Mouse (Mus musculus): ENCODE data around the gene Rbm14.
A peak's percentile ranks its signal among the peaks of the same experiment; 100 is the strongest.

Gene Rbm14

DNA sequence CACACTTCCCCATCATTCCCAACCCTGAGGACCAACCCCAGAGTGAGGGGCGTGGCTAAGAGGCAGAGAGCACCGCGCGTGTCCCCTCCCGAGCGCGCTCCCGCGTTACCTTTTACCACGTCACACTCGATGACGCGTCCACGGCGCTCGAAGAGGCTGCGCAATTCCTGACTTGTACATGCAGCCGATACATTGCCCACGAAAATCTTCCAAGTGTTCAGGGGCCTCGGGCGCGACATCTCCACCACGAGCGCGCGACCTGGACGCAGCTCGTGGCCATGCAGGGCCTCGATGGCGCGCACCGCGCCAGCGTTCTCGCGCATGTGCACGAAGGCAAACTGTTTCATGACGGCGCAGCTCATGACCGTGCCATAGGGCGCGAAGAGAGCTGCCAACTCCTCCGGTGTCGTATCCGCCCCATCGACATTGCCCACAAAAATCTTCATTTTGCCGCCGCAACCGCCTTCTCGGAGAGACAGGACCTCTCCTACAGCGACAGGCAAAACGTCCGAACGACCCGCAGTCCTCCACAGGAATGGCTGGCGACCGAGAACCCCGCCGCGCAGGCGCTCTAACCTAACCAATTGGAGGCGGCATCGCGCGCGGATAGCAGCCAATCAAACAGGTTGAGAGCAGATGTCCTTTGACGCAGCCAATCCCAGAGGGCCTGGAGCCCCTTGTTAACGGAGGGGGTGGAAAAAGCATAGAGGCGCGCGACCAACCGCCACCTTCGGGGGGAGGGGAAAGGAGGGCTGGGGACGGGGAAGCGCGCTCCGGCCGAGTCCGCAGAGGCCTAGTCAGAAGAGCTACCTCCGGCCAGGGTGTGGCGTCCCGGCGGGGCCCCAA is at the start of gene Rbm14, which contains the start of gene Gm21992:
TSS of gene Rbm14 (minus strand) at position 572 of the 846 bp plus-strand sequence.
TSS of gene Gm21992 (minus strand) at position 550 of the 846 bp plus-strand sequence.
- DNase-seq (ENCODE audit: low spot score): peak; percentile 98

DNA sequence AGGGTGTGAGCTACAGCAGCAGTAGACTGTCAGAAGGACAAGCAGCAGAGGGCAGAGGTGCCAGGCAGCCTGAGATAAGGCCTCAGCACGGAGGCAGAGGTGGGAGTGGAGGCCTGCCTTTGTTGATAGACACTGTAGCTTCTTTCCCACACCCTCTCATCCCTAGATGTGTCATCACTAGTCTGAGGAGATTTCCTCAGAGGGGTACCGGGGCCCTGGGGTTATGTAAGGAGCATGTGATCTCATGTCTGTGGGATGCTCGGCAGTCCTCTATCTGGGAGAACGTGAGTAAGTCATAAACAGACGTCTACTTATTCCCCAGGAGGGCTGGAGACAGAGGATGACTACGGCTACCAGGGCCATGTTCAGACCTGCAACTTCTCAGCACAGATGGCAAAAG is 47.6 kb upstream of the Rbm14 start:
- DNase-seq (ENCODE audit: low spot score): no peak

DNA sequence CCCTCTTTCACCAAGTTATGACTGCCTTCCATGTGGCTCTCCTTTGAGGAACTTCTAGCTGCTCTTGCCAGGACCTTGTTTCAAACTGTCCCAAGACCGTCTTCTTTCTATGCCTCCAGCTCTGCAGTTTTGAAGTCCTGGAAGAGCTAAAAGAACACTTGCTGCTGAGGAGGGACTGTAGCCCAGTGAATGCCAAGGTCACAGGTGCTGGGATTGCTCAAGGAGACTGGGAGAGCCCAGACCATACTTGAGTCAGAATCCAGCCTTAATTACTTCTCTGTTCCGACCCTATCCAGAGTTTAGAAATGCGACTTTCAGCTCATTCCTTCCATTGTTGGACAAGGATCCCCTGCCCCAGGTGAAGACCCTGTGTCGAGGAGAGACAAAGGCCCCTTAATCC is 44.5 kb upstream of the Rbm14 start:
- no peak for DNase-seq (ENCODE audit: low spot score)

DNA sequence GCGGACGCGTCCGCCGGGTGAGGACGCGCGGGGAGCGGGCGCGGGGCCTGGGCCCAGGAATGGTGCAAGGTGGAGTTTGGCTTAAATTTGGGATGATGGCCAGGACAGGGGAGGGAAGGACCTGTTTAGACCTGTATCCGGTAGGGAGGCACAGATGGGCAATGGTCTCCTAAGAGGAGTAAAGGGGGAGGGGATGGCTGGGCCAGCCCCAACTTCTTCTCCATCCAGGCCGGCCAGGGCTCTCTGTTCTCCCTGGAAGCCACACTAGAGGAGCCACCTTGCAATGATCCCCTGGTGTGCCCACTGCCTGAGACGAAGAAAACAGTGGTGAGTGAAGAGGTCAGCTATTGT is 44.0 kb upstream of the Rbm14 start:
- no peak for DNase-seq (ENCODE audit: low spot score)

DNA sequence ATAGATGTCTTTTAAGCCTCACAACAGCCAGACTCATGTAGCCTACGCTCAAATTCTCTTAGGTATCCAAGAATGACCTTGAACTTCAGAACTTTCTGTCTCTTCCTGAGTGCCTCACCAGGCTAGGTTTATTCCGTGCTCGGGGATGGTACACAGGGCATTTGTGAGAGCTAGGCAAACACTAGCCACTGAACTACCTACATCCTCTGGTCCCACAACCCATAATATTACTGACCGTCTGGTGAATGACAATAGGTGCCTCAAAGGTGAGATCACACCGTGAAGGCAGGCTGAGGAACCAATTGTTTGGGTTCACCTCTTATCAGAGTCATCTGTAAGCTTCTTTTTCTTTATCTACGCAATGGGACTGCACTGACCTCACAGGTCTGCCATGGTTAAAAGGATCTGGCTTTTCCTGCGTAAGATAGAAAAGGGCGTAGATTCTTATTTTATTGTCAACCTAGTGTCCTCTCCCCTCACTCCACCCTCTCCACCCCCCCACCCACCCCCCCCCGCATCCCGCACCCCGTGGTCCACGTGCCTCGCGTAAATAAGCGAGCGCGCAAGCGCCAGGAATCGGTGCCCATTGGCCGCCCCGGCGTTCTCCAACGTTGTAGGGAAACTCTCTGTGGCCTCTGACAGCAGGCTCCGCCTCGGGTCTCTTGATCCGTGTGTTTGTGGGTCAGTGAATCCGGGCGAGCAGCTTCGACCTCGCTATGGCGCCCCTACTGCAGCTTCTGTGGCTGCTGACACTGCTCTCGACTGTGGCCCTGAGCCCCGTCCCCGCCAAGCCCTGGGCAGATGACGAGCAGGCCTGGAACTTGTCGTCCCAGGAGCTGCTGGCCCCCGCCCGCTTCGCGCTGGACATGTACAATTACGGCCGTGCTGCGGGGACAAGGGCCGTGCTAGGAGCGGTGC is 43.4 kb upstream of the Rbm14 start, which contains the start of gene Ctsf:
TSS of gene Ctsf (plus strand) at position 579 of the 918 bp plus-strand sequence.
- DNase-seq (ENCODE audit: low spot score): peak; percentile 71

DNA sequence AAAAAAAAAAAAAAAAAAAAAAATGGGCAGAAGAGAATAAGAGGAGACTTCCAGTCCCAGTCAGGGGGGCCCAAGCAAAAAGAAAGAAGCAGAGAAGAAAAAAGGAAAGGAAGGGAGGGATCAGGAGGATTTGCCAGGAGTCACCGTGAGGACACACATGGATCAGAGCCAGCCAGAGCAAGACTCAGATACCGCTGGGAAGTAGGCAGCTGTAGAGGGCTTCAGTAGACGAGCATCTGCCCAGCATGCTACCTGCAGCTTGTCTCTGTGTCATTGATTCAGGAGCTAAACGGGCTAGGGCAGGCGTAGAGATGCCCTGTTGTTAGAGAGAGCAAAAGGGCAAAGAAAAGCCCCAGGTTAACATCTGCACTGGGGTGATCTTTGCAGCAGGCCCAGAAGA is 38.8 kb upstream of the Rbm14 start:
- DNase-seq (ENCODE audit: low spot score): no peak

DNA sequence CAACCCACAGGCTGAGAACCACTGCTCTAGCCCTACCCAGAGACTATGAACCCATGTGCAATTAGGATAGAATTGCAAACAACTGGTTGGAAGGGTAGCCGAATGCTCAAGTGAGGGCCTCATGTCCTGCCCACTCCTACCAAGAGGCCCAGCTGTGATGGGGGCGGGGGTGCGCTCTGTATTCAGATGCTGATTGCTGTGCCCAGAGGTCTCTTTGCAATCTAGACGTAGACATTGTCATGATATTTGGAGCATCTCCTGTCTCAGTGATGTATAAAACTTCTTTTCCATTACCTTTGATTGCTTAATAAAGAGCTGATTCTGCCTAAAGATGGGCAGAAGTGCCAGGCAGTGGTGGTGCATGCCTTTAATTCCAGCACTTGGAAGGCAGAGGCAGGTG is 38.4 kb upstream of the Rbm14 start:
- no peak for DNase-seq (ENCODE audit: low spot score)

DNA sequence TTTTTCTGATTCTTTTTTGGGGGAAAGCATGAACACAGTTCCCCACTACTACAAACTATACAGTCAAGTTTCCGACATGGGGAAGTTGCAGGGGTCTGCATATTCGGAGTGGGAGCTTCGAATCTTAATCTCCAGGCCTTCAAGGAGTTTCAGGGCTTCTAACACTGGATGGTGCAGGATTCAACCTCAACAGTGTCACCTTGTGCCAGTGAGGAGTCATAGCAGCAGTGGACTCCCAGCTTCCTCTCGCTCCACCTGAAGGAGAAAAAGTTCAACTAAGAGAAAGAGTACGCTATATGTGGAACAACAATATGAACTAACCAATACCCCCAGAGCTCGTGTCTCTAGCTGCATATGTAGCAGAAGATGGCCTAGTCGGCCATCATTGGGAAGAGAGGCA is 36.1 kb upstream of the Rbm14 start:
- no peak for DNase-seq (ENCODE audit: low spot score)

DNA sequence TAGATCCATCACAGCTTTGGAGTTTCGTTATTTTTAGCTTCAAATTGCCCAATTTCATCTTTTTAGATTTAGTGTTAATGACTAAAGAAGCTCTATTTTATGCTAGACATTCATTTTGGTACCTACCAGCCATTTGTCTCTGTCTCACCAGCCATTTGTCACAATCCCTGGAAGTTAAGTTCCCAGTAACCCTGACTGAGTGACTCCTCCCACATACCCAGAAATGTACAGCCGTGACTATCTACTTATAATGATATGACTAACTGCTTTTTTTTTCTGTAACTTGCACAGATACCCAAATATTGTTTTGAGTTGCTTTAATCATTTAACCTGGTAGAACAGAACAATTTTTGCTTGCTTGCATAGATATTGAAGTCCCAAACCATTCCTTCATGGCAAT is 34.4 kb upstream of the Rbm14 start:
- DNase-seq (ENCODE audit: low spot score): no peak

DNA sequence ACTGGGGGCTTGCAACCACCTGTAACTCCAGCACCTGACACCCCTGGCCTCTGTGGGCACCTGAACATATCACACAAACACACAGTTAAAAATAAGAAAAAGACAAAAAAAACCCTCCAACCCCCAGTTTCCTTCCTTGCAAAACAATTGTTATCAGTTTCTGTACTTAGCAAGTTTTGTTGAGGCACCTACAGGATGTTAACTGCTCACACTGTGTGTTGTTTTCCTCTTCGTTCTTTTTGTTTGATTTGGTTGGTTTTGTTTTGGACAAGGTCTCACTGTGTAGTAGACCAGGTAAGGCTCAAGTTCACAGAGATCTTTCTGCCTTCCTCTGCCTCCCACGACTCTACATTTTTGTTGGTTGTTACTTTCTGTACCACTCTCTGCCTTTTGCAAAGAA is 31.2 kb upstream of the Rbm14 start:
- DNase-seq (ENCODE audit: low spot score): no peak

DNA sequence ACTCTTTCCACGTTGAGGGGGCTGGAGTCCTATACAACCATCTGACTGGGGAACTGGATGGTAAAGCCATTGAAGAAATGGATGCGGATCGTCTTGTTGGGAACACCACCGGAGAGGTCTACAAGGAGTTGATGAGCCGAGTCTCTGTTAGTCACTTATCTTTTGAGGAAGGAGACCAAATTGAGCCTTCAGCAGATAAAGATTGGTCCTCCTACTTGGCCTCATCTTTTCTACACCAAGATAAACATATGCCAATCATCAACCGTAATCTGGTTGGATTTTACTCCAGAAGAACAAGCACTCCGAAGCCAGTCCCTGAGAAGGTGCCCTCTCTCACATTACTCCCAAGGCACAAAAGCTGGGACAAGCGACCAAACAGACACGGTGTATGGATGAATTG is 29.4 kb upstream of the Rbm14 start:
- DNase-seq (ENCODE audit: low spot score): no peak

DNA sequence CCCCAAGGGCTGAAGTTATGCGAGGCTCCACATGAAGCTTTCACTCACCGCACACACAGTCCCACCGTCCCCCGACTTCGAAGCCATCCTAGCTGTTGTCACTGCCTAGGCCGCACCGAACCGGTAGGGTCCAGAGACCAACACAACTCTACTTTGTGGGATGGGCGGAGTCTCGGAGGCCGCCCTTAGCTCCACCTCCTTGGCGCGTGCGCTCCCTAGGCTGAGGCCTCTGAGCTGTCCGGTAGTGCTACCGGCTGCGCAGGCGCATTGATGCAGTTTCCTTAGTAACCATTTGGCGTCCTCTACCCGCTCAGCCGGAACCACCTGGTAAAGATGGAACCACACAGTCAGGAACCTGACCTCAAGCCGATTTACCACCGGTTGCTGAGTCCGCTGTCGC is 27.7 kb upstream of the Rbm14 start, which contains the start of the genes Ccs and Ccdc87:
TSS of gene Ccs (minus strand) at position 184 of the 400 bp plus-strand sequence.
TSS of gene Ccdc87 (plus strand) at position 218 of the 400 bp plus-strand sequence.
- DNase-seq (ENCODE audit: low spot score): peak; percentile 88

DNA sequence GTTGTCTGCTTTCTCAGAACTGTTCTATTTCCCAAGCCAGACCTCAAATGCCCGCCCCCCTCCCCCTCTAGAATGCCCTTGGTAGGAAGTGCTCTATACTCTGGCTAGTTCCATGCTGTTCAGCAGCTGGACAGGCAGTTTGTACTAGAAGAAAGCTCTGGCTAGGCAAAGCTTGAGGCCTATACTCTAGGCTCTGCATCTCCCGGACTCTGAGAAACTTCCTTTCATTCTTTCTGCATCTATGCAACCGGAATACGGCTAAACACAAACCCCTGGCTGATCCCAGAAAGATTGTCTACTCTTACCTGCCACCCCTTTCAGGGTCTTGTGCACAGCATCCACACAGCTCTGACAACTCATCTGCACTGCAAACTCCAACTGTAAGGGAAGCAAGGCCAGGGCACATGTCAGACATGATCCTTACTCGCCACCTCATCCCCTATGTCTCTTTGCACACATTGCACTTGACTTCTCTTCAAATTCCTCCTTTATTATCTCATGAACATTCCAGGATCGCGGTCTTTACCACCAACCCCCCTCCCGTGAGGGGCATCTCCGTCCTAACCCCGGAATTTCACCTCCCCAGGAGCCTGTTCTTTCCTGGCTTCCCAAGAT is 27.2 kb upstream of the Rbm14 start:
- DNase-seq (ENCODE audit: low spot score): no peak

DNA sequence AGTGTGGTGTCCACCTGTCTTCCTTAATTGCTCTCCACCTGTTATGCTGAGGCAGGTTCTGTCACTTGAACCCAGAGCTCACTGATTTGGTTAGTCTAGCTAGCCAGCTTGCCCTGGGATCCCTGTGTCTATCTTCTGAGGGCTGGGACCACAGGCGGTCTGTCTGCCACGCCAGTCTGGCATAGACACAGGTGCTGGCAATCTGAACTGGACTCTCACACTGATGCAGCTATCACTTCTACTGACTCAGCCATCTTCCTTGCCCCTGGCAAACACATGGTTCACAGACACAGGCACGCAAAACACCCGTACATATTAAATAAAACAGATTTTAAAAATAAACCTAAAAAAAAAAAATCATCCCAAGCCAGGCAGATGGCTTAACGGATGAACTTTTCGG is 25.6 kb upstream of the Rbm14 start:
- no peak for DNase-seq (ENCODE audit: low spot score)

DNA sequence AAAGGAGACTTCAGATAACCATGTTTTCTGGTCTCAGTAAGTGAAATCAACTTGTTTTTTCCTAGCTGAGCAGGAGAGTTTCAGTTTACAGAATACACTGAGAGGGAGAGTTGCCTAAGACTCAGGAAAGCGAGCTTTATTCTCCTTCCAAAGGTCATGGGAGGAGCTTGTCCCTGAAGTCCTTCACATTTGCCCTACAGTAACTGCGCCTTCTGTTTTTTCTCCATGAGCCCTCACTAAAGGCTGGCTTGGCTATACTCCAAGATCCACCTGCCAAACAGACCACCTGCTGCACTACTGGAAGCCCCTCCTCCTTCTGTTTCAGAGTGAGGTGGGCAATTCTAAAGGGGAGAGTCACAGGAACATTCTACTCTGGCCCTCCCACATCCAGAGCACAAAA is 24.7 kb upstream of the Rbm14 start:
- no peak for DNase-seq (ENCODE audit: low spot score)

DNA sequence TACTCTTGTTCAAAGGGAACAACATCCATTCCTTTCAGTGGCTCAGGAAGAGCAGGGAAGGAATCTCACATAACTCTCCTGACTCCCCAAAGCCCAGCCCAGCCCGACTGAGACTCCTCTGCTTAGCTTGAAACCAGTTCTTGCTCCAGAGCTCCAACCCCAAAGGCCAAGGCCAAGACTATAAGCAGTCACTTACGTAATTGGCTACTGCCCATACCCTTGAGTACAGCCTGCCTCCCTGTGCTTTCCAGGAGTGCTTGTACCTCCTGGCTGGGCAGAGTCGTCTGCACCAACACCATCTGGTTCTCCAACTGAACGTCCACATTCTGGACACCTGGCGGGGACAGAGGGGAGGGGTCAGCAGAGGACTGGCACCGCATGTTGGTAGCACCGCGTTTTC is 22.5 kb upstream of the Rbm14 start:
- no peak for DNase-seq (ENCODE audit: low spot score)

DNA sequence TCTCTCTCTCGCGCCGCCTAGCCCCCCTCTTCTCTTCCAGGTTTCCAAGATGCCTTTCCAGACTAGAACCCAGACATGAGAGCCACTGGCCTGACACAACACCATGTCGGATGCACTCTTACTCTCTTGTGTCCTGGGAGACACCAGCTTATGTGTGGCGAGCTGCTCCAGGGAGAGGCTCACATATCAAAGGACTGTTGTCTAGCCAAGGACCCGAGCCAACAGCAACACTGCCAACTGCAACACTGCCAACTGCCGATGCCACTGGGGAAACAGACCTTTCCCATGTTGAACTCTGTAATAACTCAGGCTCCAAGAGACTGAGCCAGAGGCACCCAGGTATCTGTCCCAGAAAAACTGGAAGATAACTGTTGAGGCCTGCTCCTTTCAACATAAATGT is 17.7 kb upstream of the Rbm14 start:
- no peak for DNase-seq (ENCODE audit: low spot score)

DNA sequence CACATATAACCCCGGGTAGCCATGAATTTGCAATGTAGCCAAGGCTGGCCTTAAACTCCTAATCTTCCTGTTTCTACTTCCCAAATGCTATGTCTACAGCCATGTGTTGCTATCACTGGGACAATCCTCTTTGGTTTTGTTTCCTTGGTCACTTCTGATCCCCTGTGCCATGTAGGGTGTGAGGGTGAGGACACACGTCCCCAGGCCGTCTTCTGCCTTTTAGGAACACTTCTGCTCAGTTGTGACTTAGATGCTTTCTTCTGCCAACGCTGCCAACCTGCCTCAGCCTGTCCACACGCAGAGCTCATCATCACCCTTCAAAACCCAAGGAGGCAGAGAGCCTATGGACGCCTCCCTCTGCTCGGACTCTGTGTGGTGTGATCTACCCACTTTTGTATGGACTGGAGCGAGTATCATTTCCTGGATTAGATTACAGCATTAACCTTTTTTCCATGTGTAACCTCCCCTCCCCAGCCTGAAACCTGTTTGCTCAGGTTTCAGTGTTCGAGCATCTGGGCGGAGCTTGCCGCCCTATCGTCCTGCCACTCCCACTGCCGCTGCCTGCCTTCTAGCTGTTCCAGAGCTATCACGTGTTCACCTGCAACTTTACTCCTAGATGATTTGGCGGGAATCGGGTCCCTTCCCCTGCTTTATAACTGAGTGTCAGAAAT is 17.1 kb upstream of the Rbm14 start:
- DNase-seq (ENCODE audit: low spot score): no peak

DNA sequence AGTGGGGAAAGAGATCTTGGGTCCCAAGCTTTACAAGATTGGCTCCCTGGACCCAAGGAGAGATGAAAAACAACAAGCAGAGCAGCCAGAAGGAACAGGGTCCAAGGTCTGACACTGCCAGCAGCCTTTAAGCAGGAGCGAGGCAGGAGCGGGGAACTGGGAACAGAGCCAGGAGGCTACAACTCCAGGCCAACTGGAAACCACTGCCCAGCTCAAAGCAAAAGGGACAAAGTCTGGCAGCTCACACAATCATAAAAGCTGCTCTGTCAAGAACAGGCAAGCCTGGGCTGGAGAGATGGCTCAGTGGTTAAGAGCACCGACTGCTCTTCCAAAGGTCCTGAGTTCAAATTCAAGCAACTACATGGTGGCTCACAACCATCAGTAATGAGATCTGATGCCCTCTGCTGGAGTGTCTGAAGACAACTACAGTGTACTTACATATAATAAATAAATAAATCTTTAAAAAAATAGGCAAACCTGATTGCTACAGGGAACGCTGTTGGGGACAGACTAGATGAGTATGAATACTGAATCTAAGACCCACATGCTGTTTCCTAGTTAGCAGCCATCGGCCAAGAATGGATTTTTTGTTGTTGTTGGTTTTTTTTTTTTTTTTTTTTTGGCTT is 9.4 kb upstream of the Rbm14 start:
- DNase-seq (ENCODE audit: low spot score): no peak

DNA sequence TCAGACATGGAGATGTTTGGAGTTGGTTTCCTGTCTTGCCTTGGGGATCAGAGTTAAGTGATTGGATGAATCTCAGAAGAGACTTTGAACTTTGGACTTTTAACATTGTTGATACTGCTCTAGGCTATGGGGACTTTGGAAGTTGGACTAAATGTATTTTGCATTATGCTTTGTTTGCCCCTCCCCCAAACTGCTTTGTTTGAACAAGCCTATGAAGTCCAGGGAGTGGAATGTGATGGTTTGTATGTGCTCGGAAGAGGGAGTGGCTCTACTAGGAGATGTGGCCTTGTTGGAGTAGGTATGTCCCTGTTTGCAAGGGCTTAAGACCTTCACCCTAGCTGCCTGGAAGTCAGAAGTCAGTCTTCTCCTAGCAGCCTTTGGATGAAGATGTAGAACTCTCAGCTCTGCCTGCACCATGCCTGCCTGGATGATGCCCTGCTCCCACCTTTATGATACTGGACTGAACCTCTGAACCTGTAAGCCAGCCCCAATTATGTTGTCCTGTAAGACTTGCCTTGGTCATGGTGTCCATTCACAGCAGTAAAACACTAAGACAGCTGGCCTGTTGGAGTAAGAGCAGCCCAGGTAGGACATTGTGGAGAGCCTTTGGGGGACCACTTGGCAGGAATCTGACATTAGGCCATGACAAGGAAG is 5.9 kb upstream of the Rbm14 start:
- DNase-seq (ENCODE audit: low spot score): no peak

DNA sequence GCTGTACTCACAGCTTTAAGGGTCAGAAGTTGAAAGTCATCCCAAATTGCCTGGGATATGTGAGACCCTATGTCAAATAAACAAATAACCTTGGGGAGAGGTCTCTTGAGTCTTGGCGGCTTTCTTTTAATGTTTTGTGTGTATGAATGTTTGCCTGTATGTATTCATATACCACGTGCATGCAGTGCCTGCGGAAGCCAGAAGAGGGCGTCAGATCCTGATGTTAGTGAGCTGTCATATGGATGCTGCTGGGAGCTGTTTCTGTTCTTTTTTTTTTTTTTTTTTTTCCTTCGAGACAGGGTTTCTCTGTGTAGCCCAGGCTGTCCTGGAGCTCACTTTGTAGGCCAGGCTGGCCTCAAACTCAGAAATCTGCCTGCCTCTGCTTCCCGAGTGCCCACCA is 1.6 kb upstream of the Rbm14 start:
- DNase-seq (ENCODE audit: low spot score): no peak

All from layer of hippocampus, adult 9-10 months (tissue).